Mouse (Mus musculus): ENCODE measurements around the gene Tmem37.

DNA sequence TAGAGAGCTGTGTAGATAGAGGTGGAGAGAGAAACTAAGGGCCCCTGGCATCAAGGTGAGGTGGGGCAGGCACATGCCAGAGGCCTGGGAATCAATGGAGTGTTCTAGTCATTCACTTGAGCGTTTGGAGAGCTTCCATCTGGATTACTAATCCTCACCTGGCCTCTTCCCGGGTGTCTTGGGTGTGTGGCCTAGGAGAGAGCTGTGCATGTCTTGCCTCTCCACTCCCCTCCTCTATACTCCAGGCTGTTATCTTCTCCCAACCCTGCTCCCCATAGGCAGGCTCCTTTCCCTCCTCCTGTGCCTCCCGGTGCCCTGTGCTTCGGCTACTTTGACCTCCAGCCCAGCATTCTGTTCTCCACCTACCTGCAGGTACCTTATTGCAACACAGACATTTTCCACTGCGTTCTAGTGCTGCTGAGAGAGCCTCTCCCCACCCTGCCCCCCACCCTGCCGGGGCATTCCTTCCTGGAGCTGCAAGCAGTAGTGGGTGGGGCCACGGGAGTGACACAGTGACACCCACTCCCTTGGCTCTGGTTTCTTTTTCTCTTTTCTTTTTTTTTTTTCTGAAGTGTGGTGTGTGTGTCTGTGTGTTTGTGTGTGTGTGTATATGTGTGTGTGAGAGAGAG lies 9.2 kb upstream of the Tmem37 start:
- no peak for TF ChIP-seq TCF12 (IDR thresholded peaks at IDR 0.05; ENCODE audit: insufficient read depth, poor library complexity, severe bottlenecking)
- TF ChIP-seq USF1 (IDR thresholded peaks at IDR 0.05; ENCODE audit: low read depth), result no peak
- TF ChIP-seq POLR2A (IDR thresholded peaks at IDR 0.05; ENCODE audit: insufficient read length, low read depth), result no peak
- no peak for TF ChIP-seq E2F4 (IDR thresholded peaks at IDR 0.05; ENCODE audit: insufficient read depth)
- no peak for TF ChIP-seq MAX (IDR thresholded peaks at IDR 0.05; ENCODE audit: low read depth)
- TF ChIP-seq POLR2AphosphoS2 (IDR thresholded peaks at IDR 0.05; ENCODE audit: insufficient read length, low read depth), result no peak
- no peak for TF ChIP-seq MYOD1 (IDR thresholded peaks at IDR 0.05; ENCODE audit: control insufficient read depth in 1 of 3, insufficient read length in 2 of 3, low read depth in 2 of 3)
- TF ChIP-seq TCF3 (IDR thresholded peaks at IDR 0.05; ENCODE audit: insufficient read length, low read depth), result no peak

All from myocyte (in vitro differentiated cells).